Mouse (Mus musculus) urinary bladder, postnatal 25 days (tissue): ENCODE measurements around the gene Spib.

Experiments used
- DNase-seq: peaks from one replicate; pipeline ENCODE4 v3.0.0; 2022; ENCODE audit warnings: low spot score

Gene Spib

GRCm38 (mm10) chr7:44548497-44549087 lies 16.7 kb upstream of the Spib start, which contains the start of gene Pold1:
Pold1 (minus strand) TSS chr7:44548849.
- DNase-seq, result peak; percentile 99

GRCm38 (mm10) chr7:44547725-44548124 lies 15.9 kb upstream of the Spib start:
- no peak for DNase-seq

- DNase-seq, result no peak
Observed at GRCm38 (mm10) chr7:44547041-44547440, 15.2 kb upstream of the Spib start.

GRCm38 (mm10) chr7:44546274-44546673 lies 14.4 kb upstream of the Spib start:
- DNase-seq, result no peak

- no peak for DNase-seq
Observed at GRCm38 (mm10) chr7:44543071-44543470, 11.2 kb upstream of the Spib start.

- no peak for DNase-seq
Observed at GRCm38 (mm10) chr7:44542555-44542954, 10.7 kb upstream of the Spib start.

- DNase-seq, result no peak
Observed at GRCm38 (mm10) chr7:44538756-44539624, 7.1 kb upstream of the Spib start.

- no peak for DNase-seq
Observed at GRCm38 (mm10) chr7:44537496-44537895, 5.6 kb upstream of the Spib start.

GRCm38 (mm10) chr7:44537009-44537408 lies 5.1 kb upstream of the Spib start:
- no peak for DNase-seq

- no peak for DNase-seq
Observed at GRCm38 (mm10) chr7:44536590-44536968, 4.7 kb upstream of the Spib start.

GRCm38 (mm10) chr7:44535657-44536589 lies 4.1 kb upstream of the Spib start:
- DNase-seq, result no peak

GRCm38 (mm10) chr7:44534656-44535441 lies 3.0 kb upstream of the Spib start:
- no peak for DNase-seq

GRCm38 (mm10) chr7:44534242-44534641 lies 2.4 kb upstream of the Spib start:
- DNase-seq, result no peak

- no peak for DNase-seq
Observed at GRCm38 (mm10) chr7:44533746-44534045, 1.8 kb upstream of the Spib start.

GRCm38 (mm10) chr7:44532918-44533745 lies 1.3 kb upstream of the Spib start:
- DNase-seq, result no peak

GRCm38 (mm10) chr7:44531207-44531606 lies 664 bp downstream of the Spib start:
- DNase-seq, result no peak

GRCm38 (mm10) chr7:44530507-44530906 lies 1.4 kb downstream of the Spib start:
- no peak for DNase-seq

- no peak for DNase-seq
Observed at GRCm38 (mm10) chr7:44529518-44529917, 2.4 kb downstream of the Spib start.

GRCm38 (mm10) chr7:44527483-44528398 lies 4.1 kb downstream of the Spib start:
- peak; percentile 53 for DNase-seq
